Mouse (Mus musculus): ENCODE data around the gene Gas2. TPM values are rescaled to one million over a fixed set of nuclear protein-coding genes. Genes with fewer than 3 reads are reported as not detected.

The Gas2 gene
- polyA plus RNA-seq, 1 experiment from 2014 or later = 53.1 TPM

DNA sequence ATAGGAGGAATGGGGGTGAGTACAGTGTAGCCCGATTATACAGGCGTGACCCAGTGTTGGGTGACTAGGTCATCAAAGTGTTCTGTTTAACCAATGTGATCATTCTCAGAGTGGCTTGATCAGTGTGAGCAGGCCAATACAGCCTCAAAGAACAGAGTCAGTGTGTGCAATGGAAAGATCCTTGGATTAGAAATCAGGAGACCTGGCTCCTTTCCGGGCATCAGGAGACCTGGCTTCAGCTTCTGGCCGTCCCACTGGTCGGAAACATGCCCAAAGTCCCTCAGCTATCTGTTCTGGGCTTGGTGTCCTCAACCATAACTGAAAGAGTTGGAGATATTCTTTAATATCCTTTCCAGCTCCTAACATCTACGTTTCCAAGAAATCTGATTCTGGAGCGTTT lies 27.8 kb downstream of the Gas2 start:
- no peaks in the 10 kb centered on the region for H3K9me3 ChIP-seq (replicated peaks)
- WGBS = 92% methylated on average over 7 of the region's 7 CpGs

DNA sequence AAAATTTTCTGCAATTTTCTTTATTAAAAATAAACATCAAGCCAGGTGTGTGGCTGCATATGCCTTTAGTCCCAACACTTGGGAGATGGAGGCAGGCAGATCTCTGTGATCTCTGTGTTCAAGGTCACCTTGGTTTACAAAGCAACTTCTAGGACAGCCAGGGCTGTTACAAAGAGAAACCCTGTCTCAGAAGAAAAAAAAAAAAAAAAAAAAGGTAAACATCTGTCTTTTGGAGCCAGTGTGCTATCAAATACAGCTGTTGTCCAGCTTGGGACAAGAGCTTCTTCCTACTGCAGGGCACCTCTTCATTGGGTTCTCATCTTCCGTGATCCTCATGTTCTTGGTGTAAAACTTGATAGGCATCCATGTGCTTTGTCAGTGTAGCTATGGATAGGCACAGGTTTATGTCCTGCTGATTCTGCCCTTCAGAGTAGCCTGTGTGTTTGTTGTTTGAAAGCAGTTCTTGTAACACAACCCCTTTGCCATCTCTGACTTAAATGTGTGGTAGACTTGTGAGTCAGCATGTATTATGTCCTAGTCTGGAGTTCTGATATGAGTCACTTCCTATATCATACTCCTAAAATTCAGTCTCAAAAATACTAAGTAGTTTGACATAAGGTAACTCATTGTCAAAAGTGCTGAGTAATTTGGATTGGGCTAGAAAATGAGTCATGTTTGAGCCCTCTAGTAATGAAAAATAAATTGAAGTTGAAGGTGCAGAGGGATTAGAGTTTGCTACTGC lies 30.6 kb downstream of the Gas2 start:
- WGBS = 90% methylated on average over 1 of the region's 1 CpGs
- no peak for ATAC-seq (ENCODE audit: low FRiP score)
- Histone ChIP-seq H3K9ac (no peak overlapping the region), H3K4me3 (no peak overlapping the region), H3K4me2 (replicated peaks) (no peak overlapping the region), H3K27ac (no peak overlapping the region), H3K36me3 (no peaks in the 10 kb centered on the region), H3K4me1 (peaks cover 3% of the 10 kb centered on the region; the same call in 1 of the 2 replicates), H3K27me3 (no peaks in the 10 kb centered on the region), H3K9me3 (replicated peaks) (no peaks in the 10 kb centered on the region)

More for the DNA sequence above, 27.8 kb downstream of the Gas2 start:
- Histone ChIP-seq H3K4me3 (no peak overlapping the region), H3K4me2 (replicated peaks) (no peak overlapping the region), H3K27me3 (no peaks in the 10 kb centered on the region), H3K27ac (no peak overlapping the region), H3K9ac (no peak overlapping the region), H3K36me3 (no peaks in the 10 kb centered on the region), H3K4me1 (no peaks in the 10 kb centered on the region)
- no peak for ATAC-seq (ENCODE audit: low FRiP score)

DNA sequence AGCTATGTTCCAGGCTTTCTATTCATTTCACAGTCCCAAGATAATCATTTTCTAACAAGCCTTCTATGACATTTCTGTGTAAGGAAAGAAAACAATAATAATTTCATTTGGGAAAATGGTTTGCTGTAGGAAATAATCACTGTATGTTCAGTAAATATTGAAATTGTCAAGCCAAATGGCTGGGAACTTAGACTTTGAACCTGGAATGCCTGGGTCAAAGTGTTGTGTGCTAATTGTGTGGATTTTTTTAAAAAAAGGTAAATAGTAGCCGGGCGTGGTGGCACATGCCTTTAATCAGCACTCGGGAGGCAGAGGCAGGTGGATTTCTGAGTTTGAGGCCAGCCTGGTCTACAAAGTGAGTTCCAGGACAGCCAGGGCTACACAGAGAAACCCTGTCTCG lies 31.2 kb downstream of the Gas2 start:
- peaks cover 3% of the 10 kb centered on the region; the same call in 1 of the 2 replicates for H3K4me1 ChIP-seq
- H3K27me3 ChIP-seq = no peaks in the 10 kb centered on the region
- H3K4me3 ChIP-seq = no peak overlapping the region
- ATAC-seq (ENCODE audit: low FRiP score) = no peak
- no peak overlapping the region for H3K4me2 ChIP-seq (replicated peaks)
- H3K27ac ChIP-seq = no peak overlapping the region
- H3K36me3 ChIP-seq = no peaks in the 10 kb centered on the region
- no peak overlapping the region for H3K9ac ChIP-seq
- 93% methylated on average over 4 of the region's 4 CpGs for WGBS
- no peaks in the 10 kb centered on the region for H3K9me3 ChIP-seq (replicated peaks)

DNA sequence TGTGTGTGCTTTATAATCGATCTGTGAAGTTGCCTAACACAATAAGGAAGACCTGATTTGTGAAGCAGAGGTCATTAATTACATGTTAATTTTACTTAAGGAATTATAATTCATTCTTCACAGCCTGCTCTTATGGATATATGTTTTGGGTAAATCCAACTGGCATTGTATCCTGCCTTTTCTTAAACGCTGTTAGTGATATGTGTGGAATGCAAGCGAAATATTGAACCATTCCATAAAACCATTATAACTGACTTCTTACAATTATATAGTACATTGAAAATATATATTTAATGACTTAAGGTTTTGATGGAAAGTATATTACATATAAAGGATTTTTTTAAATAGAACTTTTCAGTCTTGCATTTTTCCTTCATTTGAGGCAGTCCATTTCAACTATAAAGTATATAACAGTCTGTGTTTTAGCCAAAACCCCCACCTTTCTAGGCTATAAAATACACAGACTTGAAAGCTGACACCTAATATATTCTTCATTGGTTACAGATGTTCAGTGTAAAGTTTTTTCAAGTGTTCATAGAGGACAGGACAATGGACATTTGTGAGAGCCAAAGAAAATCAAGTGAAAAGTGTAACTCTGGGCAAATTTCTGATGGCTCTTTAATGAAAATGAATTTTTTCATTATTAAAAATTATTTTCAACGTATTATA lies 32.5 kb downstream of the Gas2 start:
- Histone ChIP-seq H3K9me3 (replicated peaks) (no peaks in the 10 kb centered on the region), H3K4me1 (peaks cover 3% of the 10 kb centered on the region; the same call in 1 of the 2 replicates), H3K4me3 (no peak overlapping the region), H3K4me2 (replicated peaks) (no peak overlapping the region), H3K9ac (no peak overlapping the region), H3K27me3 (no peaks in the 10 kb centered on the region), H3K27ac (no peak overlapping the region), H3K36me3 (no peaks in the 10 kb centered on the region)
- no peak for ATAC-seq (ENCODE audit: low FRiP score)
- 79% methylated on average over 4 of the region's 4 CpGs for WGBS

DNA sequence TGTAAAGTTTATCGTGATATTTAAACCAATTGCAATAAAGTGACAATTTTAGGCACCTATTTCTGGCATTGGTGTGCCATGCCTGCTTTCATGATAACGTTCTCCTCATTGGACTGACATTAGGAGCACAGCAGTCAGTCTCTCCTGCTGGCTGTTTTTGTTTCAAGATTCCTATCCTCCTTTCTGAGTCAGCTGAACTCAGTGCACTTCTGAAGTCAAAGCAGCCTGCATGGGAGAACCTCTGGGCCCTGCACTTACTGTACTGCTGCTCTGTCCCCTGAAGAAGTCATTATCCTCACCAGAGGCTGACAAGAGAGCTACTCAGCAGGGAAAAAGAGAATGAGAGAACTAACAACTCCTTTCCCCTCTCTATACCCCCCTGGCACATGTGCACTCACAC lies 33.1 kb downstream of the Gas2 start:
- H3K9ac ChIP-seq = no peak overlapping the region
- peak overlapping the region; percentile 24; the same call in 1 of the 2 replicates for H3K27ac ChIP-seq
- H3K4me3 ChIP-seq = no peak overlapping the region
- H3K36me3 ChIP-seq = no peaks in the 10 kb centered on the region
- no peaks in the 10 kb centered on the region for H3K27me3 ChIP-seq
- 46% methylated on average over 2 of the region's 2 CpGs for WGBS
- H3K4me2 ChIP-seq (replicated peaks) = no peak overlapping the region
- ATAC-seq (ENCODE audit: low FRiP score) = no peak
- H3K9me3 ChIP-seq (replicated peaks) = no peaks in the 10 kb centered on the region
- H3K4me1 ChIP-seq = peaks cover 3% of the 10 kb centered on the region; the same call in 1 of the 2 replicates

GRCm38 (mm10) chr7:51899066-51899465 lies 37.3 kb downstream of the Gas2 start:
- H3K36me3 ChIP-seq = no peaks in the 10 kb centered on the region
- H3K4me3 ChIP-seq = no peak overlapping the region
- no peak overlapping the region for H3K27ac ChIP-seq
- no peaks in the 10 kb centered on the region for H3K27me3 ChIP-seq
- H3K9me3 ChIP-seq (replicated peaks) = no peaks in the 10 kb centered on the region
- 65% methylated on average over 6 of the region's 6 CpGs for WGBS
- no peak overlapping the region for H3K9ac ChIP-seq
- ATAC-seq (ENCODE audit: low FRiP score) = no peak
- peaks cover 3% of the 10 kb centered on the region; the same call in 1 of the 2 replicates for H3K4me1 ChIP-seq
- no peak overlapping the region for H3K4me2 ChIP-seq (replicated peaks)

DNA sequence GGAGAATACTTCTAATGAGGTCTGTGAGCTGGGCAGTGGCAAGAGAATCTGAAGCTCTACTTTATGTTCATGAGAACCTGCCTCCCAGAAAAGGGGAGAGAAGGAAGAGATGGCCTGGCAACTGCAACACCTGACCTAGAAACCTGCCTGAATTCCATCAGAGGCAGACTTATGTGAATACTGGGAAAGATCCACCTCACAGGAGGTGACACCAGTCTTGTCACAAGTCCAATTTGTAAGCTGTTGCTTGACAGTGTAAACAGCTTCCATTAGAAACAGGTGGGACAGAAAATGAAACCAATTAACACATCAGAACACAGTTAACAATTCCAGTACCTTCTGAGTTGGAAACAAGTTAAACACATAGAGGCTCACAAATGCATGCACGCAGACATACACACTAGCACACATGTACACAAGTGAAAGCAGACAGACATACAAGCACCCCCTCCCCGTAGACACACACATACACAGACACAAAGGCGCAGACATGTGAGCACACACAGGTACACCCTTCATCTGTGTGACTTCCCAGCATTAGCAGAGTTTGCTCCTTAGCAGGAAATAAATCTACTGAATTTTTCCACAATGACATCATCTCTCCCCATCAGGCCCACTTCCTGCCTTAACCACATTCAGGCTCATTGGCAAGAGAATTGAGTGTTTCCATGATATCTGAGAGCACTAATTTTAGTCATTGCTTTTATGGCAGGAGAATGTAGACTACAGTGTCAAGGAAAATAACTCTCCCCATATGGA lies 51.7 kb downstream of the Gas2 start:
- H3K4me2 ChIP-seq (replicated peaks) = no peak overlapping the region
- H3K9ac ChIP-seq = no peak overlapping the region
- H3K36me3 ChIP-seq = no peaks in the 10 kb centered on the region
- H3K9me3 ChIP-seq (replicated peaks) = no peaks in the 10 kb centered on the region
- 0 out of 2 replicates have a peak, but pooled peaks cover 3% of the 10 kb centered on the region for H3K4me1 ChIP-seq
- H3K27me3 ChIP-seq = no peaks in the 10 kb centered on the region
- 0 out of 2 replicates have a peak overlapping the region, but pooled peaks have one; percentile 5 for H3K27ac ChIP-seq
- WGBS = 91% methylated on average over 3 of the region's 3 CpGs
- no peak for ATAC-seq (ENCODE audit: low FRiP score)
- no peak overlapping the region for H3K4me3 ChIP-seq

GRCm38 (mm10) chr7:51914132-51914531 lies 52.3 kb downstream of the Gas2 start:
- no peaks in the 10 kb centered on the region for H3K27me3 ChIP-seq
- ATAC-seq (ENCODE audit: low FRiP score) = no peak
- no peak overlapping the region for H3K4me3 ChIP-seq
- H3K36me3 ChIP-seq = no peaks in the 10 kb centered on the region
- H3K9ac ChIP-seq = no peak overlapping the region
- H3K4me2 ChIP-seq (replicated peaks) = no peak overlapping the region
- H3K9me3 ChIP-seq (replicated peaks) = no peaks in the 10 kb centered on the region
- 0 out of 2 replicates have a peak, but pooled peaks cover 3% of the 10 kb centered on the region for H3K4me1 ChIP-seq
- WGBS = 69% methylated on average over 2 of the region's 2 CpGs
- 0 out of 2 replicates have a peak overlapping the region, but pooled peaks have one; percentile 12 for H3K27ac ChIP-seq

GRCm38 (mm10) chr7:51928761-51929519 lies 67.1 kb downstream of the Gas2 start:
- H3K9ac ChIP-seq = peak overlapping the region; percentile 20; the same call in 1 of the 2 replicates
- H3K4me2 ChIP-seq (replicated peaks) = peak overlapping the region; percentile 3
- ATAC-seq (ENCODE audit: low FRiP score) = peak; percentile 87
- H3K27ac ChIP-seq = peak overlapping the region; percentile 79
- peaks cover 10% of the 10 kb centered on the region for H3K4me1 ChIP-seq
- H3K27me3 ChIP-seq = no peaks in the 10 kb centered on the region
- WGBS = 14% methylated on average over 10 of the region's 10 CpGs
- H3K36me3 ChIP-seq = no peaks in the 10 kb centered on the region
- H3K9me3 ChIP-seq (replicated peaks) = no peaks in the 10 kb centered on the region
- no peak overlapping the region for H3K4me3 ChIP-seq

DNA sequence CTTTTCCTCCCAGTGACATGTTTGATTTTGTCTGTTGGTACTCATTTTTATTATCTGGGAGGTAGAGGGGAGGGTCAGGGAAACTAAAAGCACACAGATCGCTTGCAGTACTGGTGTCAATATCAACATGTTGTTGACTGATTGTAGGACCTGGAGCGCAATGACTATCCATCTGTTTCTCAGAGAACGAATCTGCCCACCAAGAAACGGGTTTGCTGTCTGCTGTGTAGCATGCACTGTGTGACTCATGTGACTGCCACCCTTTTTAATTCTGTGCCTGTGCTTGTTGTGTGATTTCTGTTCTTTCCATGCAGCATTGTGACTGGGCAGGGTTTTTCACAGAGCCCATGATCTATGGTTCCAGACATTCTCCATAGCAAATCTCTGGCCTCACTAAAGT lies 69.4 kb downstream of the Gas2 start:
- Histone ChIP-seq H3K4me1 (peaks cover 10% of the 10 kb centered on the region), H3K9ac (no peak overlapping the region), H3K9me3 (replicated peaks) (no peaks in the 10 kb centered on the region), H3K27ac (no peak overlapping the region), H3K27me3 (no peaks in the 10 kb centered on the region), H3K4me3 (no peak overlapping the region), H3K4me2 (replicated peaks) (no peak overlapping the region), H3K36me3 (no peaks in the 10 kb centered on the region)
- WGBS = 86% methylated on average over 4 of the region's 4 CpGs
- ATAC-seq (ENCODE audit: low FRiP score) = no peak

- ATAC-seq (ENCODE audit: low FRiP score) = no peak
- Histone ChIP-seq H3K4me3 (no peak overlapping the region), H3K9ac (no peak overlapping the region), H3K4me1 (no peaks in the 10 kb centered on the region), H3K36me3 (no peaks in the 10 kb centered on the region), H3K27ac (no peak overlapping the region), H3K9me3 (replicated peaks) (no peaks in the 10 kb centered on the region), H3K4me2 (replicated peaks) (no peak overlapping the region), H3K27me3 (no peaks in the 10 kb centered on the region)
- WGBS = 93% methylated on average over 1 of the region's 1 CpGs
These were observed 75.5 kb downstream of the Gas2 start for GRCm38 (mm10) chr7:51937337-51937736.

All from hindbrain, embryonic 12.5 days (tissue).